Mouse (Mus musculus) neural tube, embryonic 11.5 days (tissue): ENCODE measurements at regions not wholly inside any gene's neighbourhood (a gene's known extent, or its start where the extent isn't known, plus 50 kb on each side); places are given as distances from the start of the nearest gene placed in this dataset.

Experiments used
- ATAC-seq: fragments of 200-750 bp; cut with Nextera tagmentation; 2 replicates; pipeline ENCODE4 v1.8.0; 2017; ENCODE audit warnings: moderate number of reproducible peaks, mild to moderate bottlenecking, moderate TSS enrichment, moderate library complexity; ENCODE audit not compliant: insufficient read depth, low FRiP score, low TSS enrichment
- DNase-seq: peaks from one replicate; pipeline ENCODE4 v3.0.0-alpha.2; 2015; ENCODE audit warnings: low spot score
- H3K27ac ChIP-seq: fragments of 300-500 bp; sonication (generic); 2 replicates; pipeline ENCODE4 v1.5.1; 2014; ENCODE audit warnings: low read depth, mild to moderate bottlenecking, low read length
- H3K27me3 ChIP-seq: fragments of 300-500 bp; sonication (generic); 2 replicates; pipeline ENCODE4 v1.6.1; 2014; ENCODE audit warnings: mild to moderate bottlenecking, low read length, mixed read lengths; ENCODE audit not compliant: control insufficient read depth, insufficient read depth
- H3K36me3 ChIP-seq: fragments of 300-500 bp; sonication (generic); 2 replicates; pipeline ENCODE4 v1.6.1; 2014; ENCODE audit warnings: mild to moderate bottlenecking, low read length, moderate library complexity, mixed read lengths; ENCODE audit not compliant: control insufficient read depth, insufficient read depth
- H3K4me1 ChIP-seq: fragments of 300-500 bp; sonication (generic); 2 replicates; pipeline ENCODE4 v1.6.1; 2014; ENCODE audit warnings: low read length, mixed read lengths; ENCODE audit not compliant: control insufficient read depth, insufficient read depth
- H3K4me2 ChIP-seq: fragments of 300-500 bp; sonication (generic); 2 replicates; pipeline ENCODE4 v1.6.1; 2014; ENCODE audit warnings: low read depth, mild to moderate bottlenecking, moderate library complexity
- H3K4me3 ChIP-seq: fragments of 300-500 bp; sonication (generic); 2 replicates; pipeline ENCODE4 v1.5.1; 2014; ENCODE audit warnings: low read depth, low read length
- H3K9ac ChIP-seq: fragments of 300-500 bp; sonication (generic); 2 replicates; pipeline ENCODE4 v1.6.1; 2014; ENCODE audit warnings: mild to moderate bottlenecking, low read length
- H3K9me3 ChIP-seq: fragments of 300-500 bp; sonication (generic); 2 replicates; pipeline ENCODE4 v1.6.1; 2016; ENCODE audit warnings: low read length; ENCODE audit not compliant: control insufficient read depth
- WGBS: fragments of 180-500 bp; shearing (Covaris S2); extraction: QIAGEN DNeasy Blood & Tissue Kit; methylation state at CpG from one replicate; pipeline ENCODE4 v1.1.7; 2014; 5-methylcytosine and 5-hydroxymethylcytosine counted together

DNA sequence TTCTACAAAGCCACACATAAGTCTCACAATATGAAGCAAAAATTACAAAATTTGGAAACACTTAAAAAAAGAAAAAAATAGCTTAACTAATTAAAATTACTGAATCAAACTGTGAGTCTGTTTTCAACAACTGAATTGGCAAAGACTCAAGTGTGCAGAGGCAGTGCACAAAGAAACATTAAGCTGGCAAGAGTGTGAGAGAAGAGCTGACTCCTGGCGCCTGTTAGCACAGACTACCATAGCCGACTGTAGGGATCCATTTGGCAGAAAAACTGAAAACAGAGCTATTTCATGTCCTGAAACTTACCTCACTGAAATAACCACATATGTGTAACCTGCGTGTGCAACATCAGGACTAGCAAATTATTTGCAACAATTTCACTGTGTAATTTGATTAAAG lies 746.4 kb upstream of the Cypt12 start:
- H3K4me3 ChIP-seq, result no peak overlapping the region
- no peaks in the 10 kb centered on the region for H3K27me3 ChIP-seq
- ATAC-seq, result no peak
- no peak overlapping the region for H3K27ac ChIP-seq
- H3K4me2 ChIP-seq, result no peak overlapping the region
- DNase-seq, result no peak
- H3K9ac ChIP-seq, result no peak overlapping the region
- no peaks in the 10 kb centered on the region for H3K36me3 ChIP-seq
- no peaks in the 10 kb centered on the region for H3K4me1 ChIP-seq
- 93% methylated on average over 3 of the region's 3 CpGs for WGBS
- no peaks in the 10 kb centered on the region for H3K9me3 ChIP-seq

DNA sequence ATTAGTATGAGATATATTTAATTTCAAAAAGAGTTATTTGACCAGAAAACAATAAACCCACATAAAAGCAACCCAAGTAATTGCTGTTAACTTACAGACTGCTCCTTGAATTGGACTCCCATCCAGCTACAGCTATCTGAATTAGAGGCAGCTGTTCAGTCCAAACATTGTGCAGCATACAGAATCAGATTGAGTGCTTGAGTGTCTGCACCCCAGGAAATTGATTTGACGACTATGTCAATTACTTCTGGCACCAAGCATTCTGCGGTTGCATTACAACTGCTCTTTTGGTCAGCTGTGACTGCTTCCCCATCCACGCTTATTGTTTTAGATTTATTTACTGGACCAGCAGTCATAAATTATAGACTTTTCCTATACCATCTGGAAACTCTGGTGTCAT lies 734.2 kb upstream of the Cypt12 start:
- no peaks in the 10 kb centered on the region for H3K36me3 ChIP-seq
- no peaks in the 10 kb centered on the region for H3K27me3 ChIP-seq
- ATAC-seq (peak; percentile 29; the same call in 1 of the 2 replicates), DNase-seq (no peak)
- H3K4me2 ChIP-seq, result no peak overlapping the region
- WGBS, result 55% methylated on average over 3 of the region's 3 CpGs
- H3K4me3 ChIP-seq, result no peak overlapping the region
- H3K4me1 ChIP-seq, result no peaks in the 10 kb centered on the region
- no peaks in the 10 kb centered on the region for H3K9me3 ChIP-seq
- no peak overlapping the region for H3K9ac ChIP-seq
- no peak overlapping the region for H3K27ac ChIP-seq

DNA sequence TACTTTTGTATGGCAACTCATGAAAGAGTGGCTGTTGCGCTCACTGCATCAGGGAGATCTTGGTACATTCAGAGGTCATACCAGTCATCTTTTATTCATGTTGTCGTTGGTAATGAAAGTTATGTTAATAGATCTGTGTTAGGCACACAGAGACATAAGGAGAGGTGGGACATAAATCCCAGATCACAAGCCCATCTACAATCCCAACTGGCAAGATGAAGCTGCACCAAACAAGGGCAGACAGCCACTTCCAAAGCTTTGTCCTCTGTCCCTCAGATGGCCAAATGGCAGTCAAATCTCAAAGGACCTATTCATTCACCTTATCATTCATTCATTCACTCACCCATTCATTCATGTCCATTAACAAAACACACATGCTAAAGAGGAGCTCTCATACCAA lies 731.4 kb upstream of the Cypt12 start:
- WGBS, result 41% methylated on average over 2 of the region's 2 CpGs
- DNase-seq (peak; percentile 37), ATAC-seq (peak; percentile 83)
- H3K36me3 ChIP-seq, result no peaks in the 10 kb centered on the region
- no peak overlapping the region for H3K9ac ChIP-seq
- H3K4me3 ChIP-seq, result no peak overlapping the region
- H3K27ac ChIP-seq, result no peak overlapping the region
- H3K9me3 ChIP-seq, result no peaks in the 10 kb centered on the region
- no peak overlapping the region for H3K4me2 ChIP-seq
- H3K27me3 ChIP-seq, result no peaks in the 10 kb centered on the region
- H3K4me1 ChIP-seq, result no peaks in the 10 kb centered on the region

DNA sequence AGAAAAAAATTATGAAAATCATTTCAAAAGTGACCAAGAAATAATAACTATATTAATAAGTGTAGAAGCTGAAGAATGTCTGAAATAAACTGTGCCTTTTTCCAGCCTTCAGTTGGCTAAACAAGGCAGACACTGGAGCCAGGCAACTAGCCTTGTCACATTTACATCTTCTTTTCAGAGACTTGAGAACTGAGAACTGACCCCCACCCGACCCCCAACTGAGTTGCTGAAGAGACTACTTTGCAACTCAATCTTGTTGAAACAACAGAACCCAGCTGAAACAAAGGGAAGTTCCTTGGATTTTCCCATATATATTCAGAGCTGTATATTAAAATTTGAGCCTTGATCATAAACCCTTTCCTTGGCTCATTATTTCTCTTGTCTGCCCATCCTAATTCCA lies 709.8 kb upstream of the Cypt12 start:
- Histone ChIP-seq H3K36me3 (no peaks in the 10 kb centered on the region), H3K4me3 (no peak overlapping the region), H3K4me1 (no peaks in the 10 kb centered on the region), H3K27me3 (no peaks in the 10 kb centered on the region), H3K9me3 (no peaks in the 10 kb centered on the region), H3K9ac (no peak overlapping the region), H3K4me2 (no peak overlapping the region), H3K27ac (no peak overlapping the region)
- ATAC-seq (no peak), DNase-seq (no peak)
- 26% methylated on average over 1 of the region's 1 CpGs for WGBS

DNA sequence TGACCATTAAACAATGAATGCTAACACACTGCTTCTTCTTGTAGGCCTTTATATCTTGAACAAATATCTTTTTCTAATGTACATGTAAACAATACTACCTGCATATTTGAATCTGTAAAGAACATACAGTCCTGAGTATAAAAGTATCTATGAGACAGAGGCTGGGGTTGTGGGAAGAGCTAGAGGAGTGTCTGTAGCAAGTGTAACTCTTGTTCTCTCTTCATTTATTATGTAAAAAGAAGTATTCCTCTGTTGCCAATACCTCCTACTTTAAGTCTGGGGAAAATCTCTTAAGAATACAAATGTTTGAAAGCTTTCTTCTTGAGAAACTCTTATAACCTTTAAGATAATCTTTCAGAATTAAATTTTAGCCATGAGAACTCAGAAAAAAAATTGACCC lies 689.8 kb upstream of the Cypt12 start:
- Histone ChIP-seq H3K27me3 (no peaks in the 10 kb centered on the region), H3K36me3 (no peaks in the 10 kb centered on the region), H3K4me3 (no peak overlapping the region), H3K9me3 (no peaks in the 10 kb centered on the region), H3K4me1 (no peaks in the 10 kb centered on the region), H3K9ac (no peak overlapping the region), H3K4me2 (no peak overlapping the region), H3K27ac (no peak overlapping the region)
- no peak for ATAC-seq
- no peak for DNase-seq

DNA sequence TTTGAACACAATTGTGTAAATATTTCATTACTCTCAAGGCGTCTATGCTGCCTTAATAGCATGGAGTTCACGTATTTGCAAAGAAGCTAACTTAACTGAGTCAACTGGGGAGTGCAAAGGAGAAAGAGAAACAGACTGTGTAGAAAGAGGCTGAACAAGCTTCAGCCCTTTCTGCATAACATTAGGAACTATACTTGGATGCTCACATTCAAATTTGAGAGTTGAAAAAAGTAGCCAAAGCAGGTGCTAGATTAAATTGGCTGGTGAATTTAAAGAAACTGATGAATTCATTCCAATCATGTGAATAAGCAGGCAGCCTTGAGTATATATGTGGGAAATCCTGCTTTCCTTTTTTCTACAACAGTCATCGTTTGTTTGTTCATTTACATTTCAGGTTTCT lies 689.1 kb upstream of the Cypt12 start:
- Histone ChIP-seq H3K27ac (no peak overlapping the region), H3K27me3 (no peaks in the 10 kb centered on the region), H3K4me1 (no peaks in the 10 kb centered on the region), H3K4me3 (no peak overlapping the region), H3K4me2 (no peak overlapping the region), H3K9me3 (no peaks in the 10 kb centered on the region), H3K36me3 (no peaks in the 10 kb centered on the region), H3K9ac (no peak overlapping the region)
- no peak for ATAC-seq
- DNase-seq, result no peak
- WGBS, result 75% methylated on average over 3 of the region's 3 CpGs

DNA sequence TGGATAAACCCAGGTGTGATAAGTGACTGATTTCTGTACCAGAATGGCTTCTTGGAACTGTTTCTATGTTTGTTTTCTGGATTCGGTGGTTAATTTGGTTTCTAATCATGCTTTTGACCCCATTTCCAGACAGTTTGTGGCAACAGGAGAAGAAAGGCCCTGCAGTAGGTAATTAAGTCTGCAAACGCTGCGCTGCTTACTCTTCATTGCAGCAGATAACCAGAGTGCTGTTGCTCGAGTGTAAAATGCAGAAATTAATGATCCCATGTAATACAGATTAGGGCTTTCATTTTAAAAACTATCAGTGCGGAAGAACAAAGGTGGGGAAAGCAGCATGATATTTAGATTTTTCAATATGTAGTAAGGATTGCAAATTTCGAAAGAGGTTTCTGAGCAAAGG lies 667.0 kb upstream of the Cypt12 start:
- Histone ChIP-seq H3K36me3 (no peaks in the 10 kb centered on the region), H3K27ac (no peak overlapping the region), H3K4me1 (no peaks in the 10 kb centered on the region; the same call in 1 of the 2 replicates), H3K4me3 (no peak overlapping the region), H3K4me2 (no peak overlapping the region), H3K27me3 (no peaks in the 10 kb centered on the region), H3K9ac (no peak overlapping the region), H3K9me3 (no peaks in the 10 kb centered on the region)
- DNase-seq, result no peak
- 68% methylated on average over 6 of the region's 6 CpGs for WGBS
- no peak; the same call in 1 of the 2 replicates for ATAC-seq

DNA sequence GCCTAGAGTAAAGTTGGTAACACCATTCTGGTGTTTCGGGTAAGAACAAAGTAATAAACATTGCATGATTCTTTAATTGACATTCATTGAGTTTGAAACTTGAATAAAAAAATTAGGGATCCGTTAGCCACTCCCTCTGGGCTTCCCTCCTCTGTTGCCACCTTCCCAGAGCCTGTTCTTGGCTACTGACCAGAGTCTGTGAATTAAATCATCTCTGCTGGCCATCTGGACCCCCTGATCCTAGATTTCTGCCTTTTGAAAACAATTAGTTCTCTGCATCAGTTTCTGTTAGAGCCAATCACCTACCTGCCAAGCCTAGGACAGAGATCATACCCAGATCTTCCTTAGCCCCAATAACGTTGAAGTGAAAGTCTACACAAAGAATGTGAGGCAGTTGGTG lies 665.3 kb upstream of the Cypt12 start:
- no peak overlapping the region for H3K4me2 ChIP-seq
- H3K27me3 ChIP-seq, result no peaks in the 10 kb centered on the region
- ATAC-seq (no peak), DNase-seq (no peak)
- no peak overlapping the region for H3K9ac ChIP-seq
- H3K4me3 ChIP-seq, result no peak overlapping the region
- no peaks in the 10 kb centered on the region for H3K36me3 ChIP-seq
- H3K27ac ChIP-seq, result no peak overlapping the region
- no peaks in the 10 kb centered on the region; the same call in 1 of the 2 replicates for H3K4me1 ChIP-seq
- no peaks in the 10 kb centered on the region for H3K9me3 ChIP-seq
- 87% methylated on average over 3 of the region's 3 CpGs for whole genome bisulfite sequencing

DNA sequence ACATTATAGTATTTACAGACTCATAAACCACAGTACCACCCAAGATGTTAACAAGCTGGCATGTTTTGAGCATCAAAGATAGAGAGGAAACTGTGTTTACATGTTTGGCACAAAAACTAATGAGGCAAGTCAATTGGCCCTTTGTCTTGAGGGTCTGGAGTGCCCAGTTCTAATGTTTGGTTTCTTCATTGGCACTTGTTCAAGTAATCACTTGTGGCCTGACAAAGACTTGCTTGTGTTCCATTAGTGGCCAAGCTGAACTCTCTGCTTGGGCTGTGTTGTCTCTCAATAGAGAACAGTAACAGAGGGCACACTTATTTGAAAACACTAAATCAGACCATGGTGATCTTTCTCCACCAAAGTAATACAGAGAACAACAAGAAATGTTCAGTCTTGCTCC lies 630.7 kb upstream of the Cypt12 start:
- H3K27me3 ChIP-seq, result no peaks in the 10 kb centered on the region
- H3K4me3 ChIP-seq, result no peak overlapping the region
- H3K4me2 ChIP-seq, result no peak overlapping the region
- no peak overlapping the region for H3K9ac ChIP-seq
- H3K36me3 ChIP-seq, result no peaks in the 10 kb centered on the region
- ATAC-seq (no peak), DNase-seq (no peak)
- no peaks in the 10 kb centered on the region for H3K4me1 ChIP-seq
- no peaks in the 10 kb centered on the region for H3K9me3 ChIP-seq
- H3K27ac ChIP-seq, result no peak overlapping the region
